Mouse (Mus musculus) lung, embryonic 14.5 days (tissue): ENCODE measurements around the gene Apobec1. TPM values are rescaled to one million over a fixed set of nuclear protein-coding genes. Genes with fewer than 3 reads are reported as not detected.

Source experiments
- ATAC-seq: fragments of 200-750 bp; cut with Nextera tagmentation; 2 replicates; pipeline ENCODE4 v1.8.0; 2017; ENCODE audit warnings: mild to moderate bottlenecking, moderate TSS enrichment, moderate library complexity; ENCODE audit not compliant: insufficient read depth
- DNase-seq: peaks from one replicate; pipeline ENCODE4 v3.0.0-alpha.2; 2015
- H3K27ac ChIP-seq: fragments of 300-500 bp; sonication (generic); 2 replicates; pipeline ENCODE4 v1.5.1; 2014; ENCODE audit warnings: low read depth, mild to moderate bottlenecking, moderate library complexity
- H3K27me3 ChIP-seq: fragments of 300-500 bp; sonication (generic); 2 replicates; pipeline ENCODE4 v1.6.1; 2014; ENCODE audit warnings: low read length, control low read depth; ENCODE audit not compliant: insufficient read depth
- H3K36me3 ChIP-seq: fragments of 300-500 bp; sonication (generic); 2 replicates; pipeline ENCODE4 v1.6.1; 2014; ENCODE audit warnings: control low read depth; ENCODE audit not compliant: insufficient read depth
- H3K4me1 ChIP-seq: fragments of 300-500 bp; sonication (generic); 2 replicates; pipeline ENCODE4 v1.6.1; 2014; ENCODE audit warnings: antibody characterized with exemption, control low read depth; ENCODE audit not compliant: insufficient read depth
- H3K4me2 ChIP-seq: fragments of 300-500 bp; sonication (generic); 2 replicates; pipeline ENCODE4 v1.6.1; 2014; ENCODE audit warnings: mild to moderate bottlenecking
- H3K4me3 ChIP-seq: fragments of 300-500 bp; sonication (generic); 2 replicates; pipeline ENCODE4 v1.5.1; 2014; ENCODE audit warnings: low read depth, low read length
- H3K9ac ChIP-seq: fragments of 300-500 bp; sonication (generic); 2 replicates; pipeline ENCODE4 v1.6.1; 2014
- H3K9me3 ChIP-seq: fragments of 300-500 bp; sonication (generic); 2 replicates; pipeline ENCODE4 v1.6.1; 2016; ENCODE audit warnings: low read depth, low read length, control low read depth
- CTCF ChIP-seq: IDR thresholded peaks from 2 replicates; pipeline ENCODE4 v1.5.1; 2016; ENCODE audit warnings: antibody characterized with exemption, low read depth
- WGBS: fragments of 180-500 bp; shearing (Covaris S2); extraction: QIAGEN DNeasy Blood & Tissue Kit; methylation state at CpG from one replicate; pipeline ENCODE4 v1.1.7; 2014; 5-methylcytosine and 5-hydroxymethylcytosine counted together
- polyA plus RNA-seq: library from polyadenylated mRNA; unstranded; fragments of >200 nt; fragmentation: Nextera tagmentation; extraction: Ambion mirVana; gene quantifications from 2 replicates; pipeline ENCODE4 v1.2.1, GENCODE M21; 2014

The Apobec1 gene
- polyA plus RNA-seq, 1 experiment from 2014 or later = 5.8 TPM

GRCm38 (mm10) chr6:122614047-122614446, 11.8 kb upstream of the Apobec1 start:
- Histone ChIP-seq H3K4me2 (no peak overlapping the region), H3K27me3 (peaks cover 3% of the 10 kb centered on the region; the same call in 1 of the 2 replicates), H3K27ac (no peak overlapping the region), H3K4me3 (no peak overlapping the region), H3K4me1 (no peaks in the 10 kb centered on the region), H3K36me3 (no peaks in the 10 kb centered on the region), H3K9ac (no peak overlapping the region), H3K9me3 (no peaks in the 10 kb centered on the region)
- peak; percentile 16 for DNase-seq
- 51% methylated on average over 2 of the region's 2 CpGs for WGBS
- no peak for ATAC-seq
- TF ChIP-seq CTCF = peak; percentile 52

- Histone ChIP-seq H3K27ac (no peak overlapping the region), H3K4me2 (no peak overlapping the region), H3K9ac (no peak overlapping the region), H3K9me3 (no peaks in the 10 kb centered on the region), H3K27me3 (peaks cover 3% of the 10 kb centered on the region; the same call in 1 of the 2 replicates), H3K4me1 (no peaks in the 10 kb centered on the region), H3K4me3 (no peak overlapping the region), H3K36me3 (no peaks in the 10 kb centered on the region)
- no peak for TF ChIP-seq CTCF
- DNase-seq = no peak
- 84% methylated on average over 4 of the region's 4 CpGs for WGBS
- ATAC-seq = no peak
Observed at GRCm38 (mm10) chr6:122612426-122612825, 10.2 kb upstream of the Apobec1 start.

DNA sequence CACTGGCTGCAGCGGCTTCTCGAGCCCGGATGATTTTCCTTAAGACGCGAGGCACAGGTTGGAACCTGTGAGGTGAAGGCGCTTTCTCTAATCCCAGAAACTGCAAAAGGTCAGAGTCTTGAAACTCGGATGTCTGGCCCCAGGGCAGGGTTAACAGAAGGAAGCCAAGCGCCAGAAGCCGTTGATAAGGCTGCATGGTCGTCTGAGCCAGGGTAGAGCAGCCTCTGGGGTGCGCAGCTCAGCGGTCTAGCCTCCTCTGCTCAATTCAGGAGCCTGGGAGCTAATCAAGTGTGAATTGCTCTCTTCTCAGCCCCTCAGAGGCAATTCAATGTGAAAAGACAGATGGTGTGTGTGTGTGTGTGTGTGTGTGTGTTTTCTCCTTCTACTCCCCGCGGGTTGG, 7.5 kb upstream of the Apobec1 start, which contains the start of gene Gdf3:
TSS of gene Gdf3 (minus strand) at position 317 of the 400 bp plus-strand sequence.
- H3K4me1 ChIP-seq = no peaks in the 10 kb centered on the region

GRCm38 (mm10) chr6:122609377-122609728, 7.1 kb upstream of the Apobec1 start:
- ATAC-seq (no peak), DNase-seq (no peak)
- WGBS = 38% methylated on average over 9 of the region's 9 CpGs
- Histone ChIP-seq H3K27me3 (peaks cover 3% of the 10 kb centered on the region; the same call in 1 of the 2 replicates), H3K36me3 (no peaks in the 10 kb centered on the region), H3K9ac (no peak overlapping the region), H3K4me3 (no peak overlapping the region), H3K9me3 (no peaks in the 10 kb centered on the region), H3K4me2 (no peak overlapping the region), H3K27ac (no peak overlapping the region), H3K4me1 (no peaks in the 10 kb centered on the region)
- no peak for TF ChIP-seq CTCF

More for the DNA sequence above, 7.5 kb upstream of the Apobec1 start, which contains the start of gene Gdf3:
- peaks cover 3% of the 10 kb centered on the region; the same call in 1 of the 2 replicates for H3K27me3 ChIP-seq
- no peak within 1 kb of the TSS for H3K4me3 ChIP-seq
- no peak within 1 kb of the TSS for H3K9ac ChIP-seq
- no peak for ATAC-seq
- H3K27ac ChIP-seq = no peak within 1 kb of the TSS
- 29% methylated on average over 14 of the region's 14 CpGs for WGBS
- H3K4me2 ChIP-seq = no peak within 1 kb of the TSS
- TF ChIP-seq CTCF = no peak
- H3K9me3 ChIP-seq = no peaks in the 10 kb centered on the region
- no peak for DNase-seq
- no peaks in the 10 kb centered on the region for H3K36me3 ChIP-seq

DNA sequence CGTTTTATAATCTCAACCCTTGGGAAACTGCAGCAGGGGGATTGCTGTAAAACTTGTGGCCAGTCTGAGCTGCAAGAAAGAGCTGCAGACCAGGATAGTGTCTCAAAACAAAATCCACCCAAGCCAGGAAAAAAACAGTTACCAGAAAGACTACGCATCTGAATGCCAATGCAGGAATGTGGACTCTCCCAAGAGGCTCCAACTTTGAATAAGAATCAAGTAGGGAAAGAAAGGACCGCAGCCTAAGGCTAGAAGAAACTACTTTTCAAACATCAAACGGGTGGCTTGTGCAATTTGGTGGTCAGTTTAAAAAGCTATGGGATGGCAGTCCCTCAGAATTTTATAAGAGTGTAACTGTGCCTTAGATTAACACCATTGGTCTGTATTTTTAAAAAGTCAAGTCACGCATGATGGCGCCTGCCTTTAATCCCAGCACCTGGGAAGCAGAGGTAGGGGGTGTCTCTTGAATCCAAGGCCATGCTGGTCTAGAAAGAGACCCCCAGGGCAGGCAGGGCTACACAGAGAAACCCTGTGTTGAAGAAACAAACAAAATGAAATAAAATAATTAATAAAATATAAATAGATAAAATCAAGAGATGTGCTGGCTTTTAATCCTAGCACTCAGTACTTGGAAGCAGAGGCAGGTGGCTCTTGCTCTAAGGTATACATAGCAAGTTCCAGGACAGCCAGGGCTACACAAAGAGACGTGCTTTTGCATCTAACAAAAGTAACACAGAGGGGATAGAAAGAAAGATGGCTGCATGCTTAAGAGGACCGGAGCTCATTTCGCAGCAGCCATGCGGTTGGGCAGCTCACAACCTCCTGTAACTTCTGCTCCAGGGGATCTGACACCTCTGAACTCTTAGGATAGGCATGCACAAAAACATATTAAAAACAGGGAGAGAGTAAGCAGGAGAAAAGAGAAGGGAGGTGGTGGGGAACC, 6.5 kb upstream of the Apobec1 start:
- H3K4me3 ChIP-seq = no peak overlapping the region
- no peak overlapping the region for H3K4me2 ChIP-seq
- H3K9ac ChIP-seq = no peak overlapping the region
- no peak for TF ChIP-seq CTCF
- ATAC-seq (no peak), DNase-seq (no peak)
- no peaks in the 10 kb centered on the region for H3K4me1 ChIP-seq
- no peak overlapping the region for H3K27ac ChIP-seq
- WGBS = 74% methylated on average over 10 of the region's 10 CpGs
- H3K27me3 ChIP-seq = peaks cover 3% of the 10 kb centered on the region; the same call in 1 of the 2 replicates
- H3K9me3 ChIP-seq = no peaks in the 10 kb centered on the region
- no peaks in the 10 kb centered on the region for H3K36me3 ChIP-seq

DNA sequence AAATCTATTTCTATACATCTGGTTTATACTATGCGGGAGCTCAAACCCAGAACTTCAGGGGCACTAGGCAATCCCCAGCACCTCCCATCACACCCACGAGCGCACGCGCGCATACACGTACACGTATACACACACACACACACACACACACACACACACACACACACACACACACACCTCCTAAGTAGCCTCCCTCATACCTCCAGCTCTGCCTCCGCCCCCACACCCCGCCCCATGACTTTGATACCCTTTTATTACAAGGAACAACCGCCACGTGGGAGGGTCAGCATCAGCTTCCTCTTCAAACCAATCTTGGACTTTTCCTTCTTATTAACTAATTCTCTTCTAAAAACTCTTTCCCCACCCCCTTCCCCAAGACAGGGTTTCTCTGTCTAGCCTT, 5.5 kb upstream of the Apobec1 start:
- no peak overlapping the region for H3K4me3 ChIP-seq
- no peak overlapping the region for H3K9ac ChIP-seq
- ATAC-seq (no peak), DNase-seq (no peak)
- no peak overlapping the region for H3K27ac ChIP-seq
- no peak for TF ChIP-seq CTCF
- peaks cover 3% of the 10 kb centered on the region; the same call in 1 of the 2 replicates for H3K27me3 ChIP-seq
- H3K4me1 ChIP-seq = no peaks in the 10 kb centered on the region
- H3K36me3 ChIP-seq = no peaks in the 10 kb centered on the region
- no peaks in the 10 kb centered on the region for H3K9me3 ChIP-seq
- 86% methylated on average over 12 of the region's 12 CpGs for WGBS
- no peak overlapping the region for H3K4me2 ChIP-seq

DNA sequence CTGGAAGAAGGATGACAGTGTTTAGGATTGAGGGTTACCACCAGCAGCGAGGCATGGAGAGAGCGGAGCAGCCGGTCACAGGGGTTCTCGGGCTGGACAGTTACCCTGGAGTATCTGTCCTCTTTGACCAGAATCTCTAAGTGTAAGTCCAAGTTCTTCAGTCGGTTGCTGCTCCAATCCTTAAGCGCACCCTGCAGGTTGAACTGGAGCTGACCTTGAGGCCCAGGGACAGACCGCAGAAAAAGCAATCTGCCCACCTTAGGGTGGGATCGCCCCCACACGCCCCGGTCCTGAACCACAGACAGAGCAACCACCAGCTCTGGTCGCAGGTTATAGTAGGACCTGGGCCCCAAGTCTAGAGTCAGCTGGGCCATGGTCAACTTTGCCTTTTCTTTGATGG, 4.4 kb upstream of the Apobec1 start:
- ATAC-seq (no peak), DNase-seq (no peak)
- no peak for TF ChIP-seq CTCF
- H3K9ac ChIP-seq = no peak overlapping the region
- no peak overlapping the region for H3K27ac ChIP-seq
- H3K36me3 ChIP-seq = no peaks in the 10 kb centered on the region
- no peaks in the 10 kb centered on the region for H3K9me3 ChIP-seq
- 88% methylated on average over 11 of the region's 11 CpGs for WGBS
- H3K27me3 ChIP-seq = peaks cover 3% of the 10 kb centered on the region; the same call in 1 of the 2 replicates
- no peak overlapping the region for H3K4me3 ChIP-seq
- H3K4me2 ChIP-seq = no peak overlapping the region
- no peaks in the 10 kb centered on the region for H3K4me1 ChIP-seq
